Mouse (Mus musculus): ENCODE results near the gene Xirp1.

DNA sequence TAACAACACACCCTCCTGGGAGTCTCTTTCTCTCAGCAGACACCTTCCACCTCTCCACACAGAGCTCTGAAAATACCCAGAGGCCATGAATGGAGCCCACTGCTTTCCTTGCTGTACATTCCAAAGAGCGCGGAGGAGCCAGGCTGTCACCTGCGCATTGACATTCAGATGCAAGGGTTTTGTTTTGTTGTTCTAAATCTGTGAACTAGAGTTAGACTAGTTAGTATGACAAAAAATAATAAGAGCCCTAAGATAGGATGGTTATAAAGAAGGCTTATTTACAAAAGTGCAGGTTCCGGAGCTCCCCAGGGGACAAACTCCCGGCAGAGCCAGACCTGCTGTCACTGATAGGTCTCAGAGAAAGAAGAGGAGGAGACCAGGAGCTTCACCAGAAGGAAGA is 32.1 kb downstream of the Xirp1 start:
- no peak for TF ChIP-seq CTCF (IDR thresholded peaks at IDR 0.05; ENCODE audit: low read depth, low read length)
- TF ChIP-seq POLR2A (IDR thresholded peaks at IDR 0.05; ENCODE audit: extremely low read depth, insufficient read depth, low read length): no peak
